Mouse (Mus musculus): ENCODE data around the gene Rpap1. TPM values are rescaled to one million over a fixed set of nuclear protein-coding genes. Genes with fewer than 3 reads are reported as not detected.
"Not testable (repeated sequence)": the region's sequence is repeated elsewhere in the genome, so short reads cannot be mapped to it uniquely, and the experiment has no call there.

Gene Rpap1
- polyA plus RNA-seq, 1 experiment from 2014 or later, result 15.7 TPM

DNA sequence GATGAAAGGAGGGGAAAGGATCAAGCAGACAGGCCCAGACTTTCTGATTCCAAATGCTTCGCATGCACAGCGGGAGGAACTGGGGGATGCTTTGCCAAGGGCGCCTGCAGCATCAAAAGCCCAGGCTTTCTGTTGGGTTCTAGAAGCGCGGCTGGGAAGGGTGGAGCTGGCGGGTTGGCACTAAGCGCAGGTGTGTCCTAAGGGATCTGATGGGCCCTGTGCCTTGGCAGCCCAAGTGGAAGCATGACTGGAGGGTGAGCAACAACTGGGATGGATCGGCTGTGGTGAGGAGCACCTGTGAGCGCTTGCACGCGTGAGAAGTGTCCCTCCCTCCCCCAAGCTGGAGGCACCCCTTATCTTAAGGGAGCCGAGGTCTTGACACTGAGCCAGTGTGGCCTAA lies 50.2 kb downstream of the Rpap1 start:
- Histone ChIP-seq H3K4me2 (ENCODE audit: low read depth, low read length) (no peak overlapping the region), H3K4me1 (ENCODE audit: control insufficient read depth, insufficient read depth, low read length) (0 out of 2 replicates have a peak, but pooled peaks cover 3% of the 10 kb centered on the region), H3K9ac (replicated peaks; ENCODE audit: low read depth, low read length) (no peak overlapping the region), H3K27ac (ENCODE audit: low read depth, low read length) (no peak overlapping the region), H3K27me3 (ENCODE audit: control insufficient read depth, insufficient read depth, low read length) (0 out of 2 replicates have a peak, but pooled peaks cover 7% of the 10 kb centered on the region), H3K9me3 (ENCODE audit: control insufficient read depth, low read length) (no peaks in the 10 kb centered on the region), H3K4me3 (ENCODE audit: low read depth, low read length) (no peak overlapping the region), H3K36me3 (ENCODE audit: control insufficient read depth, insufficient read depth, low read length) (peaks cover 29% of the 10 kb centered on the region)
- WGBS, result 18% methylated on average over 12 of the region's 12 CpGs
- ATAC-seq (ENCODE audit: low read depth), result no peak

DNA sequence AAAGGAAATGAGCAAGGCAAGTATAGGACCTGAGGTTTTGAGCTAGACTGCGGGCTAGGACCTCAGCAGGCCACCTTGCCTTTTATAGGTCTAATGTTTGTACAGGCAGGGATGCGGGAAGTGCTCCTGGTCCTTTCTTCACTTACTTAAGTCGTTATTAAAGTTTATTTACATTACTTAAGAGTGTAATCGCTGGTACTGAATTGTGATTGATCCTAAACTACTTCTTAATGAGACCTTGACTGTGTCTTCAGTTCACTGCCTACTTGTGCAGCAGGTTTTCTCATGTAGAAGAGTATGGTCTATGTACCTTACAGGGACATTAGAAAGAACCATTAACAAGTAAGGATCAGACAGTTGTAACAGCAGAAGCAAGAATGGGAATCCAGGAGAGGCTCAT lies 56.6 kb downstream of the Rpap1 start:
- Histone ChIP-seq H3K27ac (ENCODE audit: low read depth, low read length) (no peak overlapping the region), H3K4me3 (ENCODE audit: low read depth, low read length) (no peak overlapping the region), H3K4me1 (ENCODE audit: control insufficient read depth, insufficient read depth, low read length) (no peaks in the 10 kb centered on the region), H3K27me3 (ENCODE audit: control insufficient read depth, insufficient read depth, low read length) (no peaks in the 10 kb centered on the region), H3K36me3 (ENCODE audit: control insufficient read depth, insufficient read depth, low read length) (peaks cover 71% of the 10 kb centered on the region), H3K9me3 (ENCODE audit: control insufficient read depth, low read length) (no peaks in the 10 kb centered on the region), H3K4me2 (ENCODE audit: low read depth, low read length) (no peak overlapping the region), H3K9ac (replicated peaks; ENCODE audit: low read depth, low read length) (no peak overlapping the region)
- 92% methylated on average over 4 of the region's 4 CpGs for WGBS
- no peak for ATAC-seq (ENCODE audit: low read depth)

DNA sequence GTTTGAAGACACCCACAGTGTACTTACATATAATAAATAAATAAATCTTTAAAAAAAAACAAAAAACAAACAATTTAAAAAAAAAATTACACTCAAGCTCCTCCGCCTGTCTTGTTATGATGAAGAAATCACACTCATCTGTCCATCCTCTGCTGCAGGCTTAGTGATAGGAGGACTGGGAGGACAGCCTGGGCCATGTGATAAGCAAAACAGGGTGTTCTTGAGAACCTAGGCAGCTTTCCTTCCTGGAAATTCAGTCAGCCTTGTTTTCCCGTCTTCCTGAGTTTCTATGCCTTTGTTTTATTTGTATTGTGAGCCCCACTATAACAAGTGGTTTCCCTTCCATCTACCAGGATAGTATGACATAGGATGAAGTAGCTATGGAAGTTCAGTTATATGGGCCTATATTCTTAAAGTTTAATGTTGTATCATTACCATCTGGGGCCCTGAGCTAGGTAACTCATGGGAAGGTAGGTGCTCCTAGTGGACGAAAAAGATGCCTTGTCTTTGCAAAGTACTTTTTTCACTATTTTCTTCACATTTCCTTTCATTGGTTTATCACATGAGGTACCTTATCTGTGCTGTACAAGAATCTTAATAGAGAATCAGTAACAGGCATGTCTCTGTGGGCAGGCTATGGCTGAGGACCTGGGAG lies 59.4 kb downstream of the Rpap1 start:
- peaks cover 69% of the 10 kb centered on the region for H3K36me3 ChIP-seq (ENCODE audit: control insufficient read depth, insufficient read depth, low read length)
- no peak overlapping the region for H3K4me2 ChIP-seq (ENCODE audit: low read depth, low read length)
- no peaks in the 10 kb centered on the region for H3K27me3 ChIP-seq (ENCODE audit: control insufficient read depth, insufficient read depth, low read length)
- no peak overlapping the region for H3K4me3 ChIP-seq (ENCODE audit: low read depth, low read length)
- H3K4me1 ChIP-seq (ENCODE audit: control insufficient read depth, insufficient read depth, low read length), result no peaks in the 10 kb centered on the region
- WGBS, result 92% methylated on average over 3 of the region's 3 CpGs
- no peak overlapping the region for H3K27ac ChIP-seq (ENCODE audit: low read depth, low read length)
- no peak for ATAC-seq (ENCODE audit: low read depth)
- H3K9me3 ChIP-seq (ENCODE audit: control insufficient read depth, low read length), result no peaks in the 10 kb centered on the region
- H3K9ac ChIP-seq (replicated peaks; ENCODE audit: low read depth, low read length), result no peak overlapping the region

DNA sequence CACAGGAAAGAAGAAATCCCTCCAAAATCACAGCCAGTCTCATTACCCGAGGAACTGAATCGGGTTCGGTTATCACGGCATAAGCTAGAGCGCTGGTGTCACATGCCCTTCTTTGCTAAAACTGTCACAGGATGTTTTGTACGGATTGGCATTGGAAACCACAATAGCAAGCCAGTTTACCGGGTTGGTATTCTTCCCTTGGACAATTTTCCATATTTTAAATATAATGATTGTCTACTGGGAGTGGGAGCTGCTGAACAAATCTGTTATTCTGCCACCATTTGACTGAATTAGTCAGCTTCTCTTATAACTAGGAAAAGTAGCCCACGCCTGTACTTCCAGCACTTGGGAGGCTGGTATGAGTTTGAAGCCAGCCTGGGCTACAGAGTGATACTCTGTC lies 66.3 kb downstream of the Rpap1 start:
- Histone ChIP-seq H3K9ac (replicated peaks; ENCODE audit: low read depth, low read length) (no peak overlapping the region), H3K36me3 (ENCODE audit: control insufficient read depth, insufficient read depth, low read length) (peaks cover 54% of the 10 kb centered on the region), H3K9me3 (ENCODE audit: control insufficient read depth, low read length) (no peaks in the 10 kb centered on the region), H3K4me2 (ENCODE audit: low read depth, low read length) (no peak overlapping the region), H3K4me3 (ENCODE audit: low read depth, low read length) (no peak overlapping the region), H3K27ac (ENCODE audit: low read depth, low read length) (no peak overlapping the region), H3K27me3 (ENCODE audit: control insufficient read depth, insufficient read depth, low read length) (no peaks in the 10 kb centered on the region), H3K4me1 (ENCODE audit: control insufficient read depth, insufficient read depth, low read length) (no peaks in the 10 kb centered on the region)
- ATAC-seq (ENCODE audit: low read depth), result no peak
- 98% methylated on average over 8 of the region's 8 CpGs for WGBS

DNA sequence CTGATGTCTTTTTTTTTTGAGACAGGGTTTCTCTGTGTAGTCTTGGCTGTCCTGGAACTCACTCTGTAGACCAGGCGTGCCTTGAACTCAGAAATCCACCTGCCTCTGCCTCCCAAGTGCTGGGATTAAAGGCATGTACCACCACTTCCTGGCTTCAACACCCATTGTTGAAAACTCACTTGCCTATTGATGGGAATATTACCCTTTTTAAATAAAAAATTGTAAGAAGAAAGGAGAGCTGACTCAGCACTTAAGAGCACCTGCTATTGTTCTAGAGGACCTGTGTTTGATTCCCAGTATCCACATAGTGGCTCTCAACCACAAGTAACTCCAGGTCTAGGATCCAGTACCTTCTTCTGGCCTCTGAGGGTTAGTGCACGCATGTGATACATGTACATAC lies 71.5 kb downstream of the Rpap1 start:
- H3K36me3 ChIP-seq (ENCODE audit: control insufficient read depth, insufficient read depth, low read length), result peaks cover 16% of the 10 kb centered on the region; the same call in 1 of the 2 replicates
- H3K9ac ChIP-seq (replicated peaks; ENCODE audit: low read depth, low read length); H3K4me3 ChIP-seq (ENCODE audit: low read depth, low read length); H3K27me3 ChIP-seq (ENCODE audit: control insufficient read depth, insufficient read depth, low read length); H3K27ac ChIP-seq (ENCODE audit: low read depth, low read length); H3K4me2 ChIP-seq (ENCODE audit: low read depth, low read length); ATAC-seq (ENCODE audit: low read depth); H3K4me1 ChIP-seq (ENCODE audit: control insufficient read depth, insufficient read depth, low read length); H3K9me3 ChIP-seq (ENCODE audit: control insufficient read depth, low read length): not testable (repeated sequence)
- 90% methylated on average over 2 of the region's 2 CpGs for WGBS

Other genes starting within 250 kb of the Rpap1 start
- gene Exd1, start 239.9 kb downstream of the Rpap1 start, polyA plus RNA-seq (2014; fragmentation: Nextera tagmentation; extraction: Ambion mirVana), result 0.62 and 1.0 TPM in 2 replicates
- 52.6 and 67.9 TPM in 2 replicates for gene Chp1, start 239.8 kb downstream of the Rpap1 start, polyA plus RNA-seq (2014; fragmentation: Nextera tagmentation; extraction: Ambion mirVana)
- 5.6 and 8.5 TPM in 2 replicates for gene Nusap1, start 169.2 kb downstream of the Rpap1 start, polyA plus RNA-seq (2014; fragmentation: Nextera tagmentation; extraction: Ambion mirVana)
- gene Oip5, start 169.1 kb downstream of the Rpap1 start, polyA plus RNA-seq (2014; fragmentation: Nextera tagmentation; extraction: Ambion mirVana), result 2.7 and 4.0 TPM in 2 replicates
- gene Ndufaf1, start 124.7 kb downstream of the Rpap1 start, polyA plus RNA-seq (2014; fragmentation: Nextera tagmentation; extraction: Ambion mirVana), result 39.9 and 40.8 TPM in 2 replicates
- 41.3 and 48.9 TPM in 2 replicates for gene Rtf1, start 112.5 kb downstream of the Rpap1 start, polyA plus RNA-seq (2014; fragmentation: Nextera tagmentation; extraction: Ambion mirVana)
- gene Itpka, start 45.2 kb downstream of the Rpap1 start, polyA plus RNA-seq (2014; fragmentation: Nextera tagmentation; extraction: Ambion mirVana), result 0.15 and 0.19 TPM in 2 replicates
- gene Ltk, start 27.1 kb downstream of the Rpap1 start, polyA plus RNA-seq (2014; fragmentation: Nextera tagmentation; extraction: Ambion mirVana), result 1.8 and 2.2 TPM in 2 replicates
- 18.7 and 21.6 TPM in 2 replicates for gene Tyro3, start 10.2 kb upstream of the Rpap1 start, polyA plus RNA-seq (2014; fragmentation: Nextera tagmentation; extraction: Ambion mirVana)
- gene Mga, start 109.7 kb upstream of the Rpap1 start, polyA plus RNA-seq (2014; fragmentation: Nextera tagmentation; extraction: Ambion mirVana), result 37.5 and 44.2 TPM in 2 replicates
- 6.6 and 7.9 TPM in 2 replicates for gene Mapkbp1, start 185.2 kb upstream of the Rpap1 start, polyA plus RNA-seq (2014; fragmentation: Nextera tagmentation; extraction: Ambion mirVana)
- gene Jmjd7, start 239.9 kb upstream of the Rpap1 start, polyA plus RNA-seq (2014; fragmentation: Nextera tagmentation; extraction: Ambion mirVana), result 22.8 and 25.3 TPM in 2 replicates
- 7.3 and 7.5 TPM in 2 replicates for gene Gm28042, start 240.0 kb upstream of the Rpap1 start, polyA plus RNA-seq (2014; fragmentation: Nextera tagmentation; extraction: Ambion mirVana)
- 3.2 and 4.3 TPM in 2 replicates for gene Pla2g4b, start 245.9 kb upstream of the Rpap1 start, polyA plus RNA-seq (2014; fragmentation: Nextera tagmentation; extraction: Ambion mirVana)